Mouse (Mus musculus): ENCODE measurements around the gene Pigq.

Pigq gene

GRCm38 (mm10) chr17:25944366-25945163 is at the start of gene Pigq, which contains the start of gene Nhlrc4:
Gene Pigq, minus strand, starts transcription at chr17:25944936.
Gene Nhlrc4, minus strand, starts transcription at chr17:25944961.
- in situ Hi-C loops (cut with MboI, MseI), result no loop called here

GRCm38 (mm10) chr17:25993489-25993888 is 48.8 kb upstream of the Pigq start:
- in situ Hi-C loops (cut with MboI, MseI), result no loop called here

- in situ Hi-C loops (cut with MboI, MseI), result no loop called here
Measured at GRCm38 (mm10) chr17:25992274-25992673, 47.5 kb upstream of the Pigq start.

GRCm38 (mm10) chr17:25990331-25990730 is 45.6 kb upstream of the Pigq start:
- in situ Hi-C loops (cut with MboI, MseI), result no loop called here

- in situ Hi-C loops (cut with MboI, MseI), result no loop called here
Measured at GRCm38 (mm10) chr17:25985306-25986294, 40.9 kb upstream of the Pigq start, which contains the start of gene Capn15. Gene Capn15, minus strand, starts transcription at chr17:25985796.

GRCm38 (mm10) chr17:25984556-25985305 is 40.0 kb upstream of the Pigq start:
- in situ Hi-C loops (cut with MboI, MseI), result no loop called here

- in situ Hi-C loops (cut with MboI, MseI), result no loop called here
Measured at GRCm38 (mm10) chr17:25984066-25984465, 39.3 kb upstream of the Pigq start.

GRCm38 (mm10) chr17:25982913-25983312 is 38.2 kb upstream of the Pigq start:
- in situ Hi-C loops (cut with MboI, MseI), result no loop called here

- in situ Hi-C loops (cut with MboI, MseI), result no loop called here
Measured at GRCm38 (mm10) chr17:25980854-25981253, 36.1 kb upstream of the Pigq start.

GRCm38 (mm10) chr17:25979829-25980738 is 35.3 kb upstream of the Pigq start:
- in situ Hi-C loops (cut with MboI, MseI), result no loop called here

GRCm38 (mm10) chr17:25970954-25971707 is 26.4 kb upstream of the Pigq start:
- in situ Hi-C loops (cut with MboI, MseI), result no loop called here

- in situ Hi-C loops (cut with MboI, MseI), result no loop called here
Measured at GRCm38 (mm10) chr17:25970448-25970847, 25.7 kb upstream of the Pigq start.

- in situ Hi-C loops (cut with MboI, MseI), result no loop called here
Measured at GRCm38 (mm10) chr17:25968176-25968575, 23.4 kb upstream of the Pigq start.

GRCm38 (mm10) chr17:25967652-25968051 is 22.9 kb upstream of the Pigq start:
- in situ Hi-C loops (cut with MboI, MseI), result no loop called here

- in situ Hi-C loops (cut with MboI, MseI), result no loop called here
Measured at GRCm38 (mm10) chr17:25964271-25964670, 19.5 kb upstream of the Pigq start.

GRCm38 (mm10) chr17:25962413-25962905 is 17.7 kb upstream of the Pigq start:
- in situ Hi-C loops (cut with MboI, MseI), result no loop called here

- in situ Hi-C loops (cut with MboI, MseI), result no loop called here
Measured at GRCm38 (mm10) chr17:25961566-25961965, 16.8 kb upstream of the Pigq start.

GRCm38 (mm10) chr17:25959630-25960467 is 15.1 kb upstream of the Pigq start:
- in situ Hi-C loops (cut with MboI, MseI), result no loop called here
